Mouse (Mus musculus) olfactory bulb, adult 2 months (tissue): ENCODE data around the gene Sucla2.

Experiments used
- CTCF ChIP-seq: fragments of 200-500 bp; IDR thresholded peaks from 2 replicates; pipeline ENCODE4 v1.5.1; 2012; ENCODE audit warnings: low read depth, mild to moderate bottlenecking, low read length, moderate library complexity; ENCODE audit not compliant: insufficient read depth
- POLR2A ChIP-seq: fragments of 200-500 bp; IDR thresholded peaks from 2 replicates; pipeline ENCODE4 v1.6.1; 2012; ENCODE audit warnings: mild to moderate bottlenecking, low read depth, low read length, moderate library complexity; ENCODE audit not compliant: insufficient read depth

- peak; percentile 81 for TF ChIP-seq POLR2A
- TF ChIP-seq CTCF: no peak
Measured at GRCm38 (mm10) chr14:73552341-73553121, 27.4 kb downstream of the Sucla2 start.
